Comparison of ENCODE assay signal across 8 mouse cellular contexts in genomic region chr6:83215002-83215666, GRCm38 (mm10). TPM values are rescaled to one million over a fixed set of nuclear protein-coding genes. Genes with fewer than 3 reads are reported as not detected.
DNase-seq lines count a peak whose midpoint lies in the region; ATAC-seq and TF ChIP-seq lines count a peak whose summit lies in the region.

No protein-coding gene starts in this region.

- H3K4me3 ChIP-seq in C2C12 (ENCODE audit: insufficient read depth, poor library complexity, severe bottlenecking), result no peak overlapping the region
- H3K4me3 ChIP-seq in cortical plate, adult 2 months (ENCODE audit: insufficient read depth, low read length), result no peak overlapping the region
- no peak overlapping the region for H3K4me3 ChIP-seq in liver, adult 2 months (ENCODE audit: insufficient read depth, low read depth, low read length)
- H3K4me3 ChIP-seq in neural tube, embryonic 11.5 days (ENCODE audit: low read depth, low read length), result no peak overlapping the region

- WGBS in liver, adult 2 months, result 18% methylated on average over 7 of the region's 7 CpGs
- 18% methylated on average over 7 of the region's 7 CpGs for WGBS in neural tube, embryonic 11.5 days

- H3K36me3 ChIP-seq in C2C12 (ENCODE audit: control insufficient read depth, insufficient read depth), result no peaks in the 10 kb centered on the region
- no peaks in the 10 kb centered on the region for H3K36me3 ChIP-seq in liver, adult 2 months (ENCODE audit: control insufficient read depth, insufficient read depth, low read length)
- no peaks in the 10 kb centered on the region for H3K36me3 ChIP-seq in neural tube, embryonic 11.5 days (ENCODE audit: control insufficient read depth, insufficient read depth, low read length)

- H3K79me2 ChIP-seq in C2C12 (ENCODE audit: control insufficient read depth, insufficient read depth), result no peaks in the 10 kb centered on the region
- H3K79me2 ChIP-seq in liver, adult 2 months (ENCODE audit: control insufficient read depth, insufficient read depth, low read length), result no peaks in the 10 kb centered on the region

- H3K9me3 ChIP-seq in neural tube, embryonic 11.5 days (ENCODE audit: control insufficient read depth, low read length), result no peaks in the 10 kb centered on the region

- no peaks in the 10 kb centered on the region for H3K79me3 ChIP-seq in C2C12 (ENCODE audit: low read depth)

- H3ac ChIP-seq in C2C12 (ENCODE audit: control insufficient read depth, insufficient read length, low read depth), result no peak overlapping the region

- peak; percentile 69 to 88 for DNase-seq in adrenal gland, adult (ENCODE audit: inconsistent age in 2 of 2, low spot score in 1 of 2)
- DNase-seq in gastrocnemius, postnatal 4 days (ENCODE audit: low spot score in 2 of 2), result peak; percentile 50 to 71
- peak; percentile 22 to 49 for DNase-seq in kidney, adult 8-10 months
- DNase-seq in liver, adult 2 months (ENCODE audit: extremely low read depth, low read depth, low spot score), result peak; percentile 22
- peak; percentile 79 for DNase-seq in neural tube, embryonic 11.5 days (ENCODE audit: low spot score)
- DNase-seq in thymus, postnatal 14 days, result peak; percentile 64

- ATAC-seq in neural tube, embryonic 11.5 days (ENCODE audit: insufficient read depth, low FRiP score, low TSS enrichment), result peak; percentile 58; the same call in 1 of the 2 replicates

- TF ChIP-seq POLR2A in cortical plate, adult 2 months (IDR thresholded peaks at IDR 0.05; ENCODE audit: extremely low read depth, insufficient read depth, low read length), result no peak
- TF ChIP-seq POLR2A in liver, adult 2 months (IDR thresholded peaks at IDR 0.05; ENCODE audit: extremely low read depth, insufficient read depth, low read length), result no peak

- peaks cover 11% of the 10 kb centered on the region for H3K27me3 ChIP-seq in C2C12 (ENCODE audit: control insufficient read depth, insufficient read depth, insufficient read length)
- no peaks in the 10 kb centered on the region for H3K27me3 ChIP-seq in liver, adult 2 months (ENCODE audit: control insufficient read depth, insufficient read depth, low read length)
- H3K27me3 ChIP-seq in neural tube, embryonic 11.5 days (ENCODE audit: control insufficient read depth, insufficient read depth, low read length), result no peaks in the 10 kb centered on the region

- TF ChIP-seq CTCF in C2C12 (IDR thresholded peaks at IDR 0.05; ENCODE audit: control insufficient read depth, insufficient read depth, insufficient read length), result peak; percentile 72
- TF ChIP-seq CTCF in cortical plate, adult 2 months (IDR thresholded peaks at IDR 0.05; ENCODE audit: extremely low read depth, insufficient read depth, low read length), result peak; percentile 89
- peak; percentile 94 for TF ChIP-seq CTCF in liver, adult 2 months (IDR thresholded peaks at IDR 0.05; ENCODE audit: low read depth, low read length)

- H3K27ac ChIP-seq in cortical plate, adult 2 months (ENCODE audit: insufficient read depth, low read length), result no peak overlapping the region
- no peak overlapping the region for H3K27ac ChIP-seq in liver, adult 2 months (replicated peaks; ENCODE audit: insufficient read depth, low read depth, low read length)
- no peak overlapping the region; the same call in 1 of the 2 replicates for H3K27ac ChIP-seq in neural tube, embryonic 11.5 days (ENCODE audit: low read depth, low read length)

- H3K9ac ChIP-seq in liver, adult 2 months (ENCODE audit: low read depth, low read length), result no peak overlapping the region
- H3K9ac ChIP-seq in neural tube, embryonic 11.5 days (ENCODE audit: low read length), result no peak overlapping the region

- H3K4me2 ChIP-seq in neural tube, embryonic 11.5 days (ENCODE audit: low read depth), result no peak overlapping the region

- no peaks in the 10 kb centered on the region for H3K4me1 ChIP-seq in cortical plate, adult 2 months (ENCODE audit: control insufficient read depth, insufficient read depth, low read length)
- no peaks in the 10 kb centered on the region for H3K4me1 ChIP-seq in liver, adult 2 months (ENCODE audit: control insufficient read depth, insufficient read depth, low read length)
- H3K4me1 ChIP-seq in neural tube, embryonic 11.5 days (ENCODE audit: control insufficient read depth, insufficient read depth, low read length), result no peaks in the 10 kb centered on the region

TF ChIP-seq in C2C12, 6 proteins besides CTCF, POLR2A, EP300 and RAD21:
- TF ChIP-seq CEBPB (IDR thresholded peaks at IDR 0.05; ENCODE audit: low read depth) (no peak), USF1 (IDR thresholded peaks at IDR 0.05; ENCODE audit: low read depth) (no peak), FOSL1 (IDR thresholded peaks at IDR 0.05; ENCODE audit: insufficient read depth, low read length, poor library complexity, severe bottlenecking) (no peak), MYOG (IDR thresholded peaks at IDR 0.05; ENCODE audit: control insufficient read depth, extremely low read depth, insufficient read length) (no peak), MAX (IDR thresholded peaks at IDR 0.05) (no peak)

RNA-seq across cellular contexts. Expression of gene Slc4a5, which starts 4.5 kb away (rescaled TPM):
- 0.04 TPM for polyA plus RNA-seq in C2C12 (2012; fragmentation: generic; extraction: Trizol)
- polyA plus RNA-seq in cortical plate, adult 2 months (2012; rRNA removed), result 0.06 and 0.35 TPM in 2 replicates
- total RNA-seq in gastrocnemius, postnatal 4 days (2021), result under 1 TPM in 1 of 2 experiments, not detected in 1; 0.07 TPM
- total RNA-seq in liver, adult 2 months (2014; rRNA removed), result under 0.01 and 0.07 TPM in 2 replicates
- polyA plus RNA-seq in liver, adult 2 months (2012; rRNA removed), result 0.28 TPM in 1 of 2 replicates, not detected in the other
- polyA plus RNA-seq in neural tube, embryonic 11.5 days (2014; fragmentation: Nextera tagmentation; extraction: Ambion mirVana), result 0.28 and 0.77 TPM in 2 replicates

RNA-seq across cellular contexts. Expression of gene Dctn1, which starts 49.4 kb away (rescaled TPM):
- 83.0 TPM for polyA plus RNA-seq in C2C12 (2012; fragmentation: generic; extraction: Trizol)
- polyA plus RNA-seq in cortical plate, adult 2 months (2012; rRNA removed), result 332 and 350 TPM in 2 replicates
- 100 to 1,000 TPM; 140 to 149 TPM for total RNA-seq in gastrocnemius, postnatal 4 days (2021)
- 13.5 and 17.1 TPM in 2 replicates for total RNA-seq in liver, adult 2 months (2014; rRNA removed)
- 27.4 and 36.0 TPM in 2 replicates for polyA plus RNA-seq in liver, adult 2 months (2012; rRNA removed)
- 114 and 125 TPM in 2 replicates for polyA plus RNA-seq in neural tube, embryonic 11.5 days (2014; fragmentation: Nextera tagmentation; extraction: Ambion mirVana)

RNA-seq across cellular contexts. Expression of gene 1700003E16Rik, which starts 58.9 kb away (rescaled TPM):
- polyA plus RNA-seq in C2C12 (2012; fragmentation: generic; extraction: Trizol), result 1.1 TPM
- polyA plus RNA-seq in cortical plate, adult 2 months (2012; rRNA removed), result 29.7 and 31.4 TPM in 2 replicates
- not detected for total RNA-seq in gastrocnemius, postnatal 4 days (2021)
- 0.09 and 0.13 TPM in 2 replicates for total RNA-seq in liver, adult 2 months (2014; rRNA removed)
- polyA plus RNA-seq in liver, adult 2 months (2012; rRNA removed), result 0.22 and 0.29 TPM in 2 replicates
- 1.4 and 1.5 TPM in 2 replicates for polyA plus RNA-seq in neural tube, embryonic 11.5 days (2014; fragmentation: Nextera tagmentation; extraction: Ambion mirVana)

RNA-seq across cellular contexts. Expression of gene Wdr54, which starts 58.9 kb away (rescaled TPM):
- 9.5 TPM for polyA plus RNA-seq in C2C12 (2012; fragmentation: generic; extraction: Trizol)
- polyA plus RNA-seq in cortical plate, adult 2 months (2012; rRNA removed), result 29.0 and 34.1 TPM in 2 replicates
- total RNA-seq in gastrocnemius, postnatal 4 days (2021), result 1 to 10 TPM; 1.9 to 2.5 TPM
- 0.13 and 0.28 TPM in 2 replicates for total RNA-seq in liver, adult 2 months (2014; rRNA removed)
- 1.7 and 2.4 TPM in 2 replicates for polyA plus RNA-seq in liver, adult 2 months (2012; rRNA removed)
- polyA plus RNA-seq in neural tube, embryonic 11.5 days (2014; fragmentation: Nextera tagmentation; extraction: Ambion mirVana), result 12.2 and 14.5 TPM in 2 replicates

Comparison
In these comparisons a context has a peak if more than half of its experiments do, and no peak if none do; other contexts are left out.
1. DNase-seq: peak in every context shown above with its lines; median percentile 79 in neural tube, embryonic 11.5 days; 78 in adrenal gland, adult; 64 in thymus, postnatal 14 days; 60 in gastrocnemius, postnatal 4 days; 36 in kidney, adult 8-10 months; 22 in liver, adult 2 months.
2. RNA of gene 1700003E16Rik, which starts 58.9 kb away (polyA plus RNA-seq): 29.7 to 31.4 TPM in cortical plate, adult 2 months; 1.4 to 1.5 TPM in neural tube, embryonic 11.5 days, 1.1 TPM in C2C12 (single experiment) and 0.22 to 0.29 TPM in liver, adult 2 months; every median in the first group is over 10 times any median in the second.
3. Peak in every context shown above with its lines, with median percentiles within 50 percentile points of each other: CTCF ChIP-seq.